Mouse (Mus musculus): ENCODE results near the gene Dnase1l3. TPM values are rescaled to one million over a fixed set of nuclear protein-coding genes. Genes with fewer than 3 reads are reported as not detected.
"Not testable (repeated sequence)": the region's sequence is repeated elsewhere in the genome, so short reads cannot be mapped to it uniquely, and the experiment has no call there.

The Dnase1l3 gene
- polyA plus RNA-seq, 1 experiment from 2014 or later, result 0.08 TPM

- Histone ChIP-seq H3K9me3 (replicated peaks) (no peaks in the 10 kb centered on the region), H3K4me2 (no peak overlapping the region), H3K4me1 (peaks cover 8% of the 10 kb centered on the region; the same call in 1 of the 2 replicates), H3K27me3 (replicated peaks) (no peaks in the 10 kb centered on the region), H3K27ac (replicated peaks) (no peak overlapping the region), H3K36me3 (no peaks in the 10 kb centered on the region), H3K9ac (replicated peaks) (no peak overlapping the region), H3K4me3 (replicated peaks) (no peak overlapping the region)
- ATAC-seq (ENCODE audit: low FRiP score), result no peak
- 91% methylated on average over 2 of the region's 2 CpGs for WGBS
Measured at GRCm38 (mm10) chr14:8011297-8011696, 16.9 kb upstream of the Dnase1l3 start.

GRCm38 (mm10) chr14:8007923-8008322 is 13.6 kb upstream of the Dnase1l3 start:
- H3K9ac ChIP-seq (replicated peaks), result no peak overlapping the region
- H3K4me1 ChIP-seq, result peaks cover 26% of the 10 kb centered on the region
- H3K9me3 ChIP-seq (replicated peaks), result no peaks in the 10 kb centered on the region
- H3K4me2 ChIP-seq, result no peak overlapping the region
- H3K36me3 ChIP-seq, result no peaks in the 10 kb centered on the region
- ATAC-seq (ENCODE audit: low FRiP score), result no peak
- H3K27me3 ChIP-seq (replicated peaks), result no peaks in the 10 kb centered on the region
- no peak overlapping the region for H3K27ac ChIP-seq (replicated peaks)
- 82% methylated on average over 10 of the region's 10 CpGs for WGBS
- no peak overlapping the region for H3K4me3 ChIP-seq (replicated peaks)

GRCm38 (mm10) chr14:8007486-8007885 is 13.1 kb upstream of the Dnase1l3 start:
- Histone ChIP-seq H3K4me2 (no peak overlapping the region), H3K9me3 (replicated peaks) (no peaks in the 10 kb centered on the region), H3K4me1 (peaks cover 26% of the 10 kb centered on the region), H3K27ac (replicated peaks) (no peak overlapping the region), H3K27me3 (replicated peaks) (no peaks in the 10 kb centered on the region), H3K4me3 (replicated peaks) (no peak overlapping the region), H3K9ac (replicated peaks) (no peak overlapping the region), H3K36me3 (no peaks in the 10 kb centered on the region)
- no peak for ATAC-seq (ENCODE audit: low FRiP score)
- 81% methylated on average over 2 of the region's 2 CpGs for WGBS

GRCm38 (mm10) chr14:8007084-8007483 is 12.7 kb upstream of the Dnase1l3 start:
- Histone ChIP-seq H3K27me3 (replicated peaks) (no peaks in the 10 kb centered on the region), H3K36me3 (no peaks in the 10 kb centered on the region), H3K4me3 (replicated peaks) (no peak overlapping the region), H3K9me3 (replicated peaks) (no peaks in the 10 kb centered on the region), H3K4me1 (peaks cover 30% of the 10 kb centered on the region), H3K27ac (replicated peaks) (no peak overlapping the region), H3K4me2 (no peak overlapping the region), H3K9ac (replicated peaks) (no peak overlapping the region)
- ATAC-seq (ENCODE audit: low FRiP score), result no peak

- ATAC-seq (ENCODE audit: low FRiP score), result not testable (repeated sequence)
Measured at GRCm38 (mm10) chr14:8006061-8006460, 11.7 kb upstream of the Dnase1l3 start.

GRCm38 (mm10) chr14:8003727-8004670 is 9.6 kb upstream of the Dnase1l3 start:
- H3K36me3 ChIP-seq, result no peaks in the 10 kb centered on the region
- H3K4me1 ChIP-seq, result peaks cover 32% of the 10 kb centered on the region
- WGBS, result 34% methylated on average over 18 of the region's 18 CpGs
- peaks cover 22% of the 10 kb centered on the region for H3K27me3 ChIP-seq (replicated peaks)
- peak overlapping the region; percentile 73 for H3K9ac ChIP-seq (replicated peaks)
- H3K4me3 ChIP-seq (replicated peaks), result peak overlapping the region; percentile 71
- H3K27ac ChIP-seq (replicated peaks), result peak overlapping the region; percentile 84
- peak overlapping the region; percentile 79 for H3K4me2 ChIP-seq
- H3K9me3 ChIP-seq (replicated peaks), result no peaks in the 10 kb centered on the region
- ATAC-seq (ENCODE audit: low FRiP score), result no peak

More at GRCm38 (mm10) chr14:8006061-8006460, 11.7 kb upstream of the Dnase1l3 start:
- H3K36me3 ChIP-seq; H3K4me2 ChIP-seq; H3K9me3 ChIP-seq (replicated peaks); H3K27me3 ChIP-seq (replicated peaks); H3K27ac ChIP-seq (replicated peaks); H3K4me3 ChIP-seq (replicated peaks); H3K9ac ChIP-seq (replicated peaks): not testable (repeated sequence)
- 60% methylated on average over 3 of the region's 3 CpGs for WGBS
- H3K4me1 ChIP-seq, result peaks cover 32% of the 10 kb centered on the region

GRCm38 (mm10) chr14:8003093-8003670 is 8.8 kb upstream of the Dnase1l3 start:
- no peaks in the 10 kb centered on the region for H3K9me3 ChIP-seq (replicated peaks)
- peaks cover 23% of the 10 kb centered on the region for H3K27me3 ChIP-seq (replicated peaks)
- H3K36me3 ChIP-seq, result no peaks in the 10 kb centered on the region
- peak overlapping the region; percentile 71 for H3K4me3 ChIP-seq (replicated peaks)
- peaks cover 31% of the 10 kb centered on the region for H3K4me1 ChIP-seq
- H3K27ac ChIP-seq (replicated peaks), result peak overlapping the region; percentile 84
- ATAC-seq (ENCODE audit: low FRiP score), result peak; percentile 83
- peak overlapping the region; percentile 79 for H3K4me2 ChIP-seq
- peak overlapping the region; percentile 73 for H3K9ac ChIP-seq (replicated peaks)
- WGBS, result 1% methylated on average over 23 of the region's 23 CpGs

- Histone ChIP-seq H3K27me3 (replicated peaks) (peaks cover 23% of the 10 kb centered on the region), H3K4me1 (peaks cover 25% of the 10 kb centered on the region), H3K9me3 (replicated peaks) (no peaks in the 10 kb centered on the region), H3K9ac (replicated peaks) (peak within 1 kb of the TSS; percentile 73), H3K27ac (replicated peaks) (peak within 1 kb of the TSS; percentile 84), H3K4me2 (peak within 1 kb of the TSS; percentile 79), H3K4me3 (replicated peaks) (peak within 1 kb of the TSS; percentile 71), H3K36me3 (no peaks in the 10 kb centered on the region)
- 2% methylated on average over 38 of the region's 38 CpGs for WGBS
- ATAC-seq (ENCODE audit: low FRiP score), result peak; percentile 95
Measured at GRCm38 (mm10) chr14:8002432-8003092, 8.2 kb upstream of the Dnase1l3 start, which contains the start of gene Abhd6. Gene Abhd6, plus strand, starts transcription at chr14:8002902.

GRCm38 (mm10) chr14:8000831-8001685 is 6.7 kb upstream of the Dnase1l3 start:
- WGBS, result 28% methylated on average over 17 of the region's 17 CpGs
- H3K27ac ChIP-seq (replicated peaks), result no peak overlapping the region
- no peak for ATAC-seq (ENCODE audit: low FRiP score)

GRCm38 (mm10) chr14:8000247-8000646 is 5.9 kb upstream of the Dnase1l3 start:
- no peak for ATAC-seq (ENCODE audit: low FRiP score)
- no peaks in the 10 kb centered on the region for H3K9me3 ChIP-seq (replicated peaks)
- no peak overlapping the region for H3K4me2 ChIP-seq
- H3K9ac ChIP-seq (replicated peaks), result no peak overlapping the region
- peaks cover 31% of the 10 kb centered on the region for H3K4me1 ChIP-seq
- H3K27me3 ChIP-seq (replicated peaks), result peaks cover 23% of the 10 kb centered on the region
- no peak overlapping the region for H3K27ac ChIP-seq (replicated peaks)
- no peak overlapping the region for H3K4me3 ChIP-seq (replicated peaks)
- 87% methylated on average over 5 of the region's 5 CpGs for WGBS
- no peaks in the 10 kb centered on the region for H3K36me3 ChIP-seq

More at GRCm38 (mm10) chr14:8000831-8001685, 6.7 kb upstream of the Dnase1l3 start:
- Histone ChIP-seq H3K9ac (replicated peaks) (no peak overlapping the region), H3K36me3 (no peaks in the 10 kb centered on the region), H3K4me1 (peaks cover 31% of the 10 kb centered on the region), H3K4me2 (no peak overlapping the region), H3K4me3 (replicated peaks) (no peak overlapping the region), H3K27me3 (replicated peaks) (peaks cover 23% of the 10 kb centered on the region), H3K9me3 (replicated peaks) (no peaks in the 10 kb centered on the region)

- no peak for ATAC-seq (ENCODE audit: low FRiP score)
- WGBS, result 88% methylated on average over 5 of the region's 5 CpGs
- no peak overlapping the region for H3K9ac ChIP-seq (replicated peaks)
Measured at GRCm38 (mm10) chr14:7999435-7999834, 5.1 kb upstream of the Dnase1l3 start.

More at GRCm38 (mm10) chr14:7999435-7999834, 5.1 kb upstream of the Dnase1l3 start:
- Histone ChIP-seq H3K4me2 (no peak overlapping the region), H3K27me3 (replicated peaks) (peaks cover 23% of the 10 kb centered on the region), H3K4me3 (replicated peaks) (no peak overlapping the region), H3K27ac (replicated peaks) (no peak overlapping the region), H3K9me3 (replicated peaks) (no peaks in the 10 kb centered on the region), H3K4me1 (peaks cover 26% of the 10 kb centered on the region), H3K36me3 (no peaks in the 10 kb centered on the region)

Data from neural tube, embryonic 15.5 days (tissue).